Mouse (Mus musculus): ENCODE measurements around the gene Lamc1.
"Not testable (repeated sequence)": the region's sequence is repeated elsewhere in the genome, so short reads cannot be mapped to it uniquely, and the experiment has no call there.

Gene Lamc1

GRCm38 (mm10) chr1:153331206-153331605 is 1.4 kb downstream of the Lamc1 start:
- no peak for DNase-seq

DNA sequence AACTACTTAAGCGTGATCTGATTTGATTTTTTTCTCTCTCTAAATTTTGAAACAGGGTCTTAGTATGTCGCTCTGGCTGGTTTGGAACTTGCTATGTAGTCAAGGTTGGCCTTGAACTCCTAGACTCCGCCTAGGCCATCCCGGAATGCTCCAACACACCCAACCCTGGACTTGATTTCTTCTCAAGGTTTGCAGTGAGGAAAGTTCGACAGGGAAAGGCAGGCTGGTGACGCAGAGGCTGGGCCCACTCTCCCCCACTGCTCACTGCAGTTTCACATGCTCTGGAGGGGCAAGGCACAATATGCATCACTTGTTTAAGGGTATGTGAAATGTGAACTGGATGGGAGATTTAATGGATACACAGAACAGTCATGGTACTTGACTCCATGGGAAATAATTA is 3.3 kb downstream of the Lamc1 start:
- no peak for DNase-seq

- DNase-seq: no peak
These were observed 5.5 kb downstream of the Lamc1 start for GRCm38 (mm10) chr1:153327063-153327462.

- DNase-seq: no peak
These were observed 6.4 kb downstream of the Lamc1 start for GRCm38 (mm10) chr1:153326226-153326625.

DNA sequence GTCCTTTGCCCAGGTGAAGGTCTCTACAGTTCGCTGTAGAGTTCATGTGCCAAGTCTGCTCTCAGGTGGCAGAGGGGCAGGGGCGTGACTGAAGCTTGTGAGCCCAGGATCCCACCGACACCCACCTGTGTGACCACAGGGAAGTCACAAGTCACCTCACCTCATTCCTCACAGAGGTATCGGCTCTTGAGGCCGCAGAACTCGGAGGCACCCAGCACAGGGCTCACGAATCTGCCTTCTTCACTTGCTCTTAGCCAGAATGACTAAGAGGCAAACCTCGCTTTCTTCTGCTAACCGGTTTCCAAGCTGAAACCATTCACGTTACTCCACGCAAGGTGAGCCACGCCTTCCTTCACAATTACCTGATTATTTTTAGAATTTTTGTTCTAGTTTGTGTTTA is 11.2 kb downstream of the Lamc1 start:
- no peak for DNase-seq

DNA sequence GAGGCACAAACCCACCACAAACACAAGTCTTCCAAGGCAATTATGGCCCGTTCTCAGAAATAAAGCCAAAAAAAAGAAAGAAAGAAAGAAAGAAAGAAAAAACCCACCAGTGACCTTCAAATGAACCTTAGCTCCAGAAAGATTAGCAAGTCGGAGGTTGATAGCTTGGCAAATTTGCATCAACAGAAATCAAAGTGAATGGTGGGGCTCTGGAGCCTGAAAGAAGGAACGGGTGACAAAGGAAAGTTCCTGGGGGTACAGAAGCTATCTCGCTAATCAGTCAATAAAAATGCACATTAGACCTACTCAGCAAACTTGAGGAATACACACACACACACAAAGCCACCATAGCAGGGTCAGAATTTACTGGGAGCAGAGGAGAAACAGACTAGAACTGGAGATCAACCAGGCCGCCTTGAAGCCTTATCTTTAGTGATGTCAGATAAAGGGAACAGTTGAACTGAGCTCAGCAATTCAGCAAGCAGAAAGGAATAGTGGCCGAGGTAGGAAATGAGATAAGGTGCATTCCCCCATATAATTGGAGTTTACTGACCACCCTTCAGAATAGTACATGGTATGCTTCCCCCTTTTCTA is 11.9 kb downstream of the Lamc1 start:
- DNase-seq: no peak

GRCm38 (mm10) chr1:153320121-153320520 is 12.5 kb downstream of the Lamc1 start:
- no peak for DNase-seq

DNA sequence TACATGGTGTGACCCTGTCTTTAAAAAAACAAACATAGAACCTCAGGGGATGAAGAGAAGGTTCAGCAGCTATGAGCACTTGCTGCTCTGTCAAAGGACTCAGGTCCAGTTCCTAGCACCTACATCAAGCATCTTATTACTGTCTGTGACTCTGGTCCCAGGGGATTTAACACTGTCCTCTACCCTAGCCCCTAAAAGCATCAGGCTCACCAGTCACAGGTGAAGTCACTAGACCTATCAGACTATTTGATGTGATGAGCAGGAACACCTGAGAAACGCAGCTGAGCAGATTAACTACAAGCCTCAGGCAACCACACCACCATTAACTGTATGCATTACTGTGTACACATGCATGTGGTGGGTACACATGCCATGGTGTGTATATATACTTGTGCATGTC is 13.8 kb downstream of the Lamc1 start:
- no peak for DNase-seq

GRCm38 (mm10) chr1:153318287-153318686 is 14.3 kb downstream of the Lamc1 start:
- DNase-seq: no peak

- no peak for DNase-seq
These were observed 14.9 kb downstream of the Lamc1 start for GRCm38 (mm10) chr1:153317486-153318260.

DNA sequence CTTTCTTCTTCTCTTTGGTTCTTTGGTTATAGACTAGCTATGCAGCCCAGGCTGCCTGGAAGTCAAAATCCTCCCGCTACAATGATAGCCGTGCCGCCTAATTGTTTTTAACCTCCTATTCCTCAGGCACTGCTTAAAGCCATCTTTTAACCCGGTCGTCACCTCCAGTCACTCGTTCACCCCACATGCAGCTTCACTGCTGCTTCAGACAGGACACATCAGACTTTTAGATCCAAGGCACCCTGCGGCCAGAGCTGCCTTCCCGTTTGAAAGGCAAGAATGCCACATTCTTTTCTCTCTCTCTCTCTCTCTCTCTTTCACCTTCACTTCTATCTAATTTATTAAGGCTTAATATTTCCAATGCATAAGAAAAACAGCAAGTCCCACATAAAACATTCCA is 15.6 kb downstream of the Lamc1 start:
- no peak for DNase-seq

DNA sequence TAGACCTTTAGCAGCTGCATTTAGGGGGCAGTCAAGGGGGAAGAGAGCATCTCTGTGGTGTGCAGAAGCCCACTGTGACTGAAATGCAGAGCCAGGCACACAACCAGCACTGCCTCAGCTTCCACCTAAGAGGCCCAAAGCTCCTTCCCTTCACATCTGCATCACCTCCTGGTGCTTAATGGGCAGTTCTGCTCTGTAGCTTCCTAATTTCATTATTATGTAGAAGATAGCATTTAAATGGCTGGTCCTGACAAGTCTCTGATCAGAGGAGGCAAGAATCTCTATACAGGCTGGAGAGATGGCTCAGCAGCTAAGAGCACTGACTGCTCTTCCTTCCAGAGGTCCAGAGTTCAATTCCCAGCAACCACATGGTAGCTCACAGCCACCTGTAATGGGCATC is 16.3 kb downstream of the Lamc1 start:
- DNase-seq: no peak

- DNase-seq: no peak
These were observed 17.5 kb downstream of the Lamc1 start for GRCm38 (mm10) chr1:153315121-153315520.

GRCm38 (mm10) chr1:153312992-153313391 is 19.6 kb downstream of the Lamc1 start:
- DNase-seq: no peak

- no peak for DNase-seq
These were observed 22.4 kb downstream of the Lamc1 start for GRCm38 (mm10) chr1:153310190-153310589.

DNA sequence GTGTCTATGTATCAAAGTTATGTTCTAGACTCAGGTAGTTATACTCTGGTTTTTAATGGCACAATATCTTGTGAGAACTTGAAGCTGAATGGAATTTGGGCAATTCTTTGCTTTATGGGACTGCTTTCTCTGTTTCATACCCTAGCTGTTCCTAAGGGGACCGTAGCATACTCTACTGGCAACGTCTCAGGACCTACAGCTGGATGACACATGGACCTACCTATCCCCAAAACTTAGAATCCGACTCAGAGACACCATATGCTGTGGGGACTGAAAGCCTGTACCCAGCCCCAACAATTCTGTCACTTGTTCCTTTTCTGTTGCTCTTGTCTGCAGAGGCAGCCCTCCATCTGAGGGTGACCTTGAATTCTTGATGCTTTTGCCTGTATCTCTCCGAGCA is 23.3 kb downstream of the Lamc1 start:
- DNase-seq: no peak

DNA sequence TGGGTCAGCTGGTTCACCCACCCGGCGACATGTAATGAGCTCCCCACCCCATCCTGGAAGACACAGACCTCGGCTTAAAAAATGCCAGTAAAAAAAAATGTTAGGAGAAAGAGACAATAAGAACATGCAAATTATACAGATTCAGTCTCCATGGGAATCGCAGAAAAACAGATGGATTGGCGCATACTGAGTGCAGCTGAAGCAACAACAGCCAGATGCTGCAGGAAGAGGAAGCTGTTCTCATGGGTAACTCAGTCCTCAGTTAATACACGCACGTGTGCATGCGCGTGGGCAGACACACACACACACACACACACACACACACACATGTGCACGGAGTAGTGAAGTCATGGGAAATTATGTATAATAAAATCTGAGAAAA is 23.7 kb downstream of the Lamc1 start:
- DNase-seq: no peak

DNA sequence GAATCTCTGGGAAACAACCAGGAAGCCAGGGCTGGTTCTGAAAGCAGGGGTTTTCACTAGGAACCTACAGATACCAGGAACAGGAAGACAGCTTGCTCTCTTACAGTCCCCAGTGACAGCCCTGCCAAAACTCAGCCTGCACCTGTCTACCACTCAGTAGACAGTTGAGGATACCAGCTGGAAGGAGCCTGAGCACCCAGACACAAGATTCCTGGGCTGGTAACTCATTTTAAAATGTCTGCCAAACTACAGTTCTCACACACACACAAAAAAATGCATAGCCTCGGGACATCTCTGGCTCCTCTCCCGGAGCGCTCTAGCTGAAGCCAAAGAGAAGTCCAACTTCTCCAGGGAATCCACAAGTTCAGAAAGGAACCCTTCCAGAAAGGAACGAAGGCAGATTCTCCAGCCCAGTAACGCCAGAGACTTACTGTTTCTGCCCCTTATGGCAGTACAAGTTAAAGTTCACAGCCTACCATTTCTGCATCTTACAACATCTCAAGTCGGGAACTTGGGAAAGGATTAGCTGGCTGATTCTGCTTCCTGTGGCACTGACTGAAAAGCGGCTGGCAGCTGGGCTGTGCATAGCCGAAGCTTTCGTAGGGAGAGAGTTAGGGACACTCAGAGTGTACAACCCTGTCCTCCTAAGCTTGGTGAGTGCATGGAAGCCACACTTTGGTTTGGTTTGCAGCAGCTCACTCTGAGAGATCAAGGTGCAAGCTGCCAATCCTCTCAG is 24.2 kb downstream of the Lamc1 start:
- peak; percentile 25 to 36 for DNase-seq

DNA sequence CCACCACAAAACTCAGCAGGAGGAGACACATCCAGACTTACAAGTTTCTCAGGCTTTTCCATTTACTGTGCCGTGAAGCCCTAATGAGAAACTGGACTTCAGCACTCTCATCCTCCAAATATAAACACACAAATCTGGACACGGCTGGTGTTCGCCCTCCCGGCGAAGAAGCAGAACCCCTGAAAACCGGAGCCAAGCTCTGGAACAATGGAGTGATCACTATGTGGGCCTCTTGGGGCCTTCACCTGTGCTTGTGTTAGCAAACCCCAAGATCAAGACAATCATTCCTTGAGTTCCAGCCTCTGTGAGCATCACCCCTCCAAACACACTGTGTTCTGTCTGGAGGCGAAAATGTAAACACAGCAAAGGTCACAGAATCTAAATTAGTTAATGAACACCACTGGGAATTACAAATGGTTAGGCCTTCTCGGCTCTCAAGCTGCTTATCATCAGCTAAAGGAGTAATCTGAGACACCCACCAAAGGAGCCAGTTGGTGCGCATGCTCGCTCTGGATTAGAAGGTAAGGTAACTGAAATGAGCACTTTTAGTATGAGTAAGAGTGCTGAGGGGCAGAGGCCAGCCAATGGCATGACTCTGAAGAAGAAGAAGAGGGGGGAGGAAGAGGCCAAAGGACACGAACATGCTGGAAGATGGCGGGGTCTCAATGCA is 24.9 kb downstream of the Lamc1 start:
- DNase-seq: no peak

GRCm38 (mm10) chr1:153305728-153306127 is 26.9 kb downstream of the Lamc1 start:
- not testable (repeated sequence) for DNase-seq

- not testable (repeated sequence) for DNase-seq
These were observed 27.3 kb downstream of the Lamc1 start for GRCm38 (mm10) chr1:153305249-153305648.

DNA sequence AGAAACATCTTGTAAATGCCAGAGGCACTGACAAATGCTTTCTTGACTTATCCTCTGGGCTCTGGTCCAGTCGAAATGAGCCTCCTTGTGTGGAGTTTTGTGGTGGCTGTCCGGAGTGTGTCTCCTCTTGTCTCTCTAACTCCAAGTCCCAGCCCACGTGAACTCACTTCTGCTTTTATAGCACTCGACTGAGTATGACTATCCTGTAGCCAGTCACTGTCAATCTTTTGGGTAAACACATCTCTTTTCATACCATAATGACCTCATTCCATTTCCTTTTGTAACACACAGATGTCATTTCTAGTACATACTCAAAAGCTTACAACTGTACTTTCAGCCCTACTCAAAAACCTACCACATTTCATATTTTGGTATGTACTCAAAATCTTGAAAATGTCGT is 33.1 kb downstream of the Lamc1 start:
- not testable (repeated sequence) for DNase-seq

GRCm38 (mm10) chr1:153297774-153298363 is 34.7 kb downstream of the Lamc1 start:
- DNase-seq: not testable (repeated sequence)
